Mouse (Mus musculus) C2C12 (cell line): ENCODE measurements at regions not wholly inside any gene's neighbourhood (a gene's known extent, or its start where the extent isn't known, plus 50 kb on each side); places are given as distances from the start of the nearest gene placed in this dataset.

Source experiments
- CEBPB ChIP-seq: IDR thresholded peaks from one replicate; pipeline ENCODE4 v1.6.1; 2011; ENCODE audit warnings: low read depth, mild to moderate bottlenecking, control low read depth, moderate library complexity
- CTCF ChIP-seq: IDR thresholded peaks from one replicate; pipeline ENCODE4 v1.5.1; 2011; ENCODE audit not compliant: control insufficient read depth, insufficient read depth, insufficient read length
- FOSL1 ChIP-seq: IDR thresholded peaks from one replicate; pipeline ENCODE4 v1.8.0; 2011; ENCODE audit warnings: mild to moderate bottlenecking, low read length; ENCODE audit not compliant: poor library complexity, insufficient read depth, severe bottlenecking
- MAX ChIP-seq: IDR thresholded peaks from one replicate; pipeline ENCODE4 v1.6.1; 2011; ENCODE audit warnings: mild to moderate bottlenecking, control low read depth
- MYOD1 ChIP-seq: IDR thresholded peaks from one replicate; pipeline ENCODE4 v1.6.1; 2011; ENCODE audit warnings: low read depth; ENCODE audit not compliant: control insufficient read depth, insufficient read length
- MYOG ChIP-seq: IDR thresholded peaks from one replicate; pipeline ENCODE4 v1.6.1; 2011; ENCODE audit not compliant: control insufficient read depth, insufficient read length; ENCODE audit errors: extremely low read depth
- USF1 ChIP-seq: IDR thresholded peaks from one replicate; pipeline ENCODE4 v1.6.1; 2011; ENCODE audit warnings: low read depth, mild to moderate bottlenecking, control low read depth, moderate library complexity

- no peak for TF ChIP-seq CTCF
- TF ChIP-seq MAX: no peak
- no peak for TF ChIP-seq CEBPB
- TF ChIP-seq USF1: no peak
- TF ChIP-seq MYOG: no peak
- TF ChIP-seq FOSL1: no peak
- TF ChIP-seq MYOD1: no peak
Measured at GRCm38 (mm10) chr6:148603460-148603859, 159.3 kb upstream of the Tmtc1 start.
